Mouse (Mus musculus): ENCODE results near the gene Arl5a. TPM values are rescaled to one million over a fixed set of nuclear protein-coding genes. Genes with fewer than 3 reads are reported as not detected.

Gene Arl5a
- polyA plus RNA-seq, 2 experiments from 2014 or later: 23.6 to 34.3 TPM

GRCm38 (mm10) chr2:52422871-52423610 lies 1.7 kb downstream of the Arl5a start:
- ATAC-seq: no peak

- no peak for ATAC-seq
These were observed 3.5 kb downstream of the Arl5a start for GRCm38 (mm10) chr2:52421197-52421596.

- ATAC-seq: no peak
These were observed 4.5 kb downstream of the Arl5a start for GRCm38 (mm10) chr2:52420001-52420710.

GRCm38 (mm10) chr2:52419295-52419694 lies 5.4 kb downstream of the Arl5a start:
- no peak for ATAC-seq

- ATAC-seq: no peak
These were observed 12.1 kb downstream of the Arl5a start for GRCm38 (mm10) chr2:52412524-52413037.

- ATAC-seq: peak; percentile 80
These were observed 18.2 kb downstream of the Arl5a start for GRCm38 (mm10) chr2:52406480-52406879.

- ATAC-seq: no peak
These were observed 19.5 kb downstream of the Arl5a start for GRCm38 (mm10) chr2:52405238-52405637.

- ATAC-seq: no peak
These were observed 30.2 kb downstream of the Arl5a start for GRCm38 (mm10) chr2:52394529-52394928.

GRCm38 (mm10) chr2:52390415-52390975 lies 34.2 kb downstream of the Arl5a start:
- no peak for ATAC-seq

- ATAC-seq: no peak
These were observed 34.7 kb downstream of the Arl5a start for GRCm38 (mm10) chr2:52389975-52390374.

- no peak for ATAC-seq
These were observed 38.2 kb downstream of the Arl5a start for GRCm38 (mm10) chr2:52386451-52386850.

- ATAC-seq: no peak
These were observed 38.7 kb downstream of the Arl5a start for GRCm38 (mm10) chr2:52386037-52386436.

GRCm38 (mm10) chr2:52378848-52379261 lies 45.8 kb downstream of the Arl5a start:
- ATAC-seq: peak; percentile 95

- ATAC-seq: peak; percentile 46
These were observed 46.3 kb downstream of the Arl5a start, which contains the start of gene Neb for GRCm38 (mm10) chr2:52378448-52378804. TSS of gene Neb (minus strand) at chr2:52378474.

- ATAC-seq: no peak
These were observed 46.8 kb downstream of the Arl5a start for GRCm38 (mm10) chr2:52377706-52378447.

- ATAC-seq: no peak
These were observed 50.0 kb downstream of the Arl5a start for GRCm38 (mm10) chr2:52374706-52375105.

- no peak for ATAC-seq
These were observed 52.2 kb downstream of the Arl5a start for GRCm38 (mm10) chr2:52372480-52372879.

GRCm38 (mm10) chr2:52372080-52372479 lies 52.6 kb downstream of the Arl5a start:
- no peak for ATAC-seq

GRCm38 (mm10) chr2:52371066-52371465 lies 53.6 kb downstream of the Arl5a start:
- ATAC-seq: no peak

GRCm38 (mm10) chr2:52369622-52370021 lies 55.1 kb downstream of the Arl5a start:
- no peak for ATAC-seq

GRCm38 (mm10) chr2:52367665-52368064 lies 57.0 kb downstream of the Arl5a start:
- ATAC-seq: no peak

GRCm38 (mm10) chr2:52367248-52367647 lies 57.5 kb downstream of the Arl5a start:
- ATAC-seq: no peak

- no peak for ATAC-seq
These were observed 63.6 kb downstream of the Arl5a start for GRCm38 (mm10) chr2:52361086-52361485.
